Mouse (Mus musculus): Measurements from ENCODE around the gene Nmnat3. TPM values are rescaled to one million over a fixed set of nuclear protein-coding genes. Genes with fewer than 3 reads are reported as not detected.
A peak's percentile ranks its signal among the peaks of the same experiment; 100 is the strongest.

The Nmnat3 gene
- total RNA-seq, 2 experiments from 2014 or later = 2.7 to 2.8 TPM

- TF ChIP-seq CTCF (IDR thresholded peaks at IDR 0.05) = no peak
Observed at GRCm38 (mm10) chr9:98407771-98408170, 120.5 kb downstream of the Nmnat3 start.

GRCm38 (mm10) chr9:98409137-98409536 lies 121.9 kb downstream of the Nmnat3 start:
- TF ChIP-seq CTCF (IDR thresholded peaks at IDR 0.05) = peak; percentile 84
- Histone ChIP-seq H3K4me3 (no peak overlapping the region), H3K27ac (no peak overlapping the region)
- intact Hi-C loops (cut with DNase I) = loop anchor here (2.0 to 10.0 kb wide), 2 partner anchors 130 to 1114 kb away; no protein-coding TSS in a partner anchor
- DNase-seq (ENCODE audit: extremely low spot score in 1 of 2, low spot score in 2 of 2) = peak; percentile 76 to 79

More at GRCm38 (mm10) chr9:98407771-98408170, 120.5 kb downstream of the Nmnat3 start:
- Histone ChIP-seq H3K27ac (no peak overlapping the region), H3K4me3 (no peak overlapping the region)
- intact Hi-C loops (cut with DNase I) = loop anchor here (2.0 to 10.0 kb wide), 2 partner anchors 131 to 1113 kb away; no protein-coding TSS in a partner anchor
- DNase-seq (ENCODE audit: extremely low spot score in 1 of 2, low spot score in 2 of 2) = no peak

- H3K4me3 ChIP-seq = no peak overlapping the region
- intact Hi-C loops (cut with DNase I) = no loop called here
- H3K27ac ChIP-seq = no peak overlapping the region
- TF ChIP-seq CTCF (IDR thresholded peaks at IDR 0.05) = no peak
- DNase-seq (ENCODE audit: extremely low spot score in 1 of 2, low spot score in 2 of 2) = no peak
Observed at GRCm38 (mm10) chr9:98415427-98415826, 128.2 kb downstream of the Nmnat3 start.

- TF ChIP-seq CTCF (IDR thresholded peaks at IDR 0.05) = peak; percentile 62
- H3K27ac ChIP-seq = no peak overlapping the region
- DNase-seq (ENCODE audit: extremely low spot score in 1 of 2, low spot score in 2 of 2) = no peak
- no peak overlapping the region for H3K4me3 ChIP-seq
- intact Hi-C loops (cut with DNase I) = loop anchor here (2.0 kb wide), 1 partner anchor 121 kb away; no protein-coding TSS in a partner anchor
Observed at GRCm38 (mm10) chr9:98417919-98418318, 130.7 kb downstream of the Nmnat3 start.

- no peak for DNase-seq (ENCODE audit: extremely low spot score in 1 of 2, low spot score in 2 of 2)
- Histone ChIP-seq H3K27ac (no peak overlapping the region), H3K4me3 (no peak overlapping the region)
- intact Hi-C loops (cut with DNase I) = loop anchor here (2.0 kb wide), 1 partner anchor 120 kb away; no protein-coding TSS in a partner anchor
- no peak for TF ChIP-seq CTCF (IDR thresholded peaks at IDR 0.05)
Observed at GRCm38 (mm10) chr9:98418346-98418745, 131.1 kb downstream of the Nmnat3 start.

- intact Hi-C loops (cut with DNase I) = no loop called here
- Histone ChIP-seq H3K27ac (no peak overlapping the region), H3K4me3 (no peak overlapping the region)
- TF ChIP-seq CTCF (IDR thresholded peaks at IDR 0.05) = no peak
- no peak for DNase-seq (ENCODE audit: extremely low spot score in 1 of 2, low spot score in 2 of 2)
Observed at GRCm38 (mm10) chr9:98420666-98421065, 133.4 kb downstream of the Nmnat3 start.

- Histone ChIP-seq H3K4me3 (no peak overlapping the region), H3K27ac (no peak overlapping the region)
- TF ChIP-seq CTCF (IDR thresholded peaks at IDR 0.05) = no peak
- intact Hi-C loops (cut with DNase I) = no loop called here
- DNase-seq (ENCODE audit: extremely low spot score in 1 of 2, low spot score in 2 of 2) = no peak
Observed at GRCm38 (mm10) chr9:98421903-98422302, 134.7 kb downstream of the Nmnat3 start.

GRCm38 (mm10) chr9:98422656-98423055 lies 135.4 kb downstream of the Nmnat3 start, which contains the start of gene Rbp1:
Gene Rbp1, plus strand, starts transcription at chr9:98422961.
- Histone ChIP-seq H3K27ac (no peak within 1 kb of the TSS), H3K4me3 (no peak within 1 kb of the TSS)
- TF ChIP-seq CTCF (IDR thresholded peaks at IDR 0.05) = no peak
- no peak for DNase-seq (ENCODE audit: extremely low spot score in 1 of 2, low spot score in 2 of 2)
- intact Hi-C loops (cut with DNase I) = no loop called here

GRCm38 (mm10) chr9:98423691-98424090 lies 136.5 kb downstream of the Nmnat3 start:
- no peak overlapping the region for H3K27ac ChIP-seq
- intact Hi-C loops (cut with DNase I) = no loop called here
- no peak for DNase-seq (ENCODE audit: extremely low spot score in 1 of 2, low spot score in 2 of 2)
- TF ChIP-seq CTCF (IDR thresholded peaks at IDR 0.05) = no peak
- H3K4me3 ChIP-seq = no peak overlapping the region

- Histone ChIP-seq H3K27ac (no peak overlapping the region), H3K4me3 (peak overlapping the region; percentile 46)
- DNase-seq (ENCODE audit: extremely low spot score in 1 of 2, low spot score in 2 of 2) = no peak
- intact Hi-C loops (cut with DNase I) = no loop called here
- no peak for TF ChIP-seq CTCF (IDR thresholded peaks at IDR 0.05)
Observed at GRCm38 (mm10) chr9:98424291-98424690, 137.1 kb downstream of the Nmnat3 start.

- intact Hi-C loops (cut with DNase I) = no loop called here
- peak in 1 of 2 experiments; percentile 23 for DNase-seq (ENCODE audit: extremely low spot score in 1 of 2, low spot score in 2 of 2)
- Histone ChIP-seq H3K4me3 (peak overlapping the region; percentile 46), H3K27ac (no peak overlapping the region)
- no peak for TF ChIP-seq CTCF (IDR thresholded peaks at IDR 0.05)
Observed at GRCm38 (mm10) chr9:98424725-98425210, 137.5 kb downstream of the Nmnat3 start.

GRCm38 (mm10) chr9:98425351-98425880 lies 138.2 kb downstream of the Nmnat3 start:
- TF ChIP-seq CTCF (IDR thresholded peaks at IDR 0.05) = no peak
- Histone ChIP-seq H3K4me3 (no peak overlapping the region), H3K27ac (no peak overlapping the region)
- intact Hi-C loops (cut with DNase I) = no loop called here
- no peak for DNase-seq (ENCODE audit: extremely low spot score in 1 of 2, low spot score in 2 of 2)
